Mouse (Mus musculus) urinary bladder, postnatal 10 days (tissue): Measurements from ENCODE around the gene Nhlh1.
A peak's percentile ranks its signal among the peaks of the same experiment; 100 is the strongest.

Source experiments
- DNase-seq: peaks from one replicate; pipeline ENCODE4 v3.0.0; 2022; ENCODE audit warnings: low spot score

The Nhlh1 gene

GRCm38 (mm10) chr1:172057491-172057921 is at the start of gene Nhlh1:
Nhlh1 (minus strand) TSS chr1:172057573.
- DNase-seq, result no peak

GRCm38 (mm10) chr1:172105101-172105500 is 47.7 kb upstream of the Nhlh1 start:
- no peak for DNase-seq

- no peak for DNase-seq
Measured at GRCm38 (mm10) chr1:172103619-172104018, 46.2 kb upstream of the Nhlh1 start.

GRCm38 (mm10) chr1:172099325-172100033 is 42.1 kb upstream of the Nhlh1 start:
- DNase-seq, result no peak

DNA sequence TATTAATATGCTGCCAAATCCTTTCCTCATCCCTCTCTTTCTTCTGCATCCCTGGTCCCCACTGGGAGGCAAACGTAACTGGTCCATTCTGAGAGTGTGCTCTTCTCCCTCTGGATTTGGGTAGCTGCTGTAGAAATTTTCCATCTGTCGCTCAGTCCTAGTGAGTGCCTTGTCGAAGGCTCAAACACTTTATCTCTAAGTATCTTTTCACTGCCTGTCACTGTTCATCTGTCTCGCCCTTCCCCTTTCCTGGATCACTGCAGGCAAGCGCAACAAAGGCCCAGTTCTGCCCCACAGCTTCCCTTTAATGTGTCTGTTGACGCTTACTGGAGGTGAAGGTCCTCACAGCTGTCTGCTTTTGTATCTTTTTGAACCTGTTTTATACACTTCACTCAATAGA is 37.8 kb upstream of the Nhlh1 start:
- no peak for DNase-seq

DNA sequence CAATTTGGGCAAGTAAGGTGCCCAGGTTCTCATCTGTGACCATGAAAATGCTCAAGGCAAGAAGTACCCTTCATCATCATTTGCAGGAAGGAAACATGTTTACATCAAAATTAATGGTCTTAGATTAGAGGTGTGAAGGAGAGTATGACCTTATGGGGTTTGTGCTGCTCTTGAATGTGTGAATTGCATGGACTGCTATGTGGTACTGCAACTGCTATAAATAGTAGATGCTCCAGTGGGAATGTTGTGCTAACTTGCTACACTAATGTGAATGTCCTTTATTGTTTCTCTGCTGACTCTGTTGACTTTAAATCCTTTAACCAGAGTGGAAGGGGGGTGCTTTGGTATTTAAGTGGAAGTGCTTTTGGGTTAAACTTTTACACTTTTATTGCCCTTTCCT is 36.9 kb upstream of the Nhlh1 start:
- no peak for DNase-seq

- DNase-seq, result no peak
Measured at GRCm38 (mm10) chr1:172093522-172093921, 36.1 kb upstream of the Nhlh1 start.

GRCm38 (mm10) chr1:172082899-172083445 is 25.6 kb upstream of the Nhlh1 start:
- DNase-seq, result no peak

DNA sequence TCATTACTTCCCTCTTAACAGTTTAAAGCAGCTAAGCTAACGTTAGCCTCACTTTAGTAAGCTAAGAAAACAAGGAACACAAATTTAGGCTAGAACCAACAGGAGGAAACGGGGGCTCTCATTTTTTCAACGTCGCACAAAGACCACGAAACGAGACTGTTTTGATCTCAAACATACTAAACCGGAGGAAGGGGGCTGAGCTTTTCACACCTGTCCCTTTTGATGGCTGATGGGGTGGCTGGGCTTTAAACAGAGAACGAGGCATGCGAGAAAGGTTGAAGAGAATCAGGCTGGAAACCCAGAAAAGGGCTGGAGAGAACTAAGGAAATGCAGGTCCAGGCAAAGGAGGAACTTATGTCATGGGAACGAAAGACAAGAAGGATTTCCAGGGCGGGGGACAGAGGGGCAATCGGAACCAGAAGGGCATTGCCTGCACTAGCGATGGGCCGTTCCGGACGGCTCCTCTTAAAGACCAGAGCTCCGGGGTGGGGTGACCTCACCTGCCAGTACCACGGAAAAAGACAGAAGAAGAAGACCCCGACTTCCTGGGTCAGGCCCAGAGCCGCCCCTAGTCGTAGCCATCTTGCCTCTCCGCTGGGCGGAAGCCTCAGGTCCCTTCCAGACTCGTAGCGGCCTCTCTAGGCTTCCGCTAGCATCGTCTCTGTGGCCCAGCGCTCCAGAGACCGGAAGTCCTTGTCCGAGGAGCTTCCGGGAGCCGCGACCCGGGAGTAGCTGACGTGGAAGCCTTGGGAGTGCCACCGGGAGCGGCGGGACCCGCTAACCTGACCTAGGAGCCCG is 24.9 kb upstream of the Nhlh1 start, which contains the start of the genes Copa and Ncstn:
Copa (plus strand) TSS at position 429 of the 798 bp plus-strand sequence.
Ncstn (minus strand) TSS at position 695 of the 798 bp plus-strand sequence.
- DNase-seq, result peak; percentile 69

GRCm38 (mm10) chr1:172077981-172078380 is 20.6 kb upstream of the Nhlh1 start:
- no peak for DNase-seq

DNA sequence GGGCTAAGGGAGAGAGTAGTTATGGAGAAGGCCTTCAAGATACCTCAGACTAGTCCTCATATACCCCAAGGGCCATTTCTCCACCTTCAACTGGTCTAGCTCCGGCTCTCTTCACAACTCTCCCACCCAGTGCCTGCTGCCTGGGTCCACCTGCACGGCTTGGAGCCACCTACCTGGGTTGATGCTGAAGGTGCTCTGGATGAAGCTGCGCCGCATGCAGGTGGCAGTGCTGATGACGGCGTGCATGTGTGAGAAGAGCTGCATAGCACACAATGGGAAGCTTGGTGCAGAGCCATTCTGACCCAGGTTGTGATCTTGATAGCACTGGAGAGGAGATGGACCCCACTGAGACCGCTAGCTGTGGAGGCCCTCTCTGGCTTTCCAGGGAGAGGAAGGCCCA is 15.2 kb upstream of the Nhlh1 start:
- no peak for DNase-seq

DNA sequence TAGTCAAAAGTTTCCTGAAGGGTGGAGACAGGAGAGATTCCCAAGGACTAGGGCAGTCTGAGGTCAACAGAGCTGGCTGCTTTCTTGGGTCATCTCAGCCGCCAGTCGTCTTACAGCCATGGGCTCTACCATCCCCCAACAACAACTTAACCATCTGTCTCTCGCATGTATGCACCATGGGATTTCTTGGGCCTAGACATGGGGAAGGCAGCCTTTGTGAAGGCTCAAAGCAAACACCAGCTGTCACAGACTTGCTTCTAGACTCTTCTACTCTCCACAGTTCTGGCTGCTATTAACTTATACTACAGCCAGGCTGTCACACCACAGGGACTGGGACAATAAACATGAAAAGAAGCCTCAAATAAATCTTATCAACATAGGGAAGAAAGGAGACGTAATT is 14.2 kb upstream of the Nhlh1 start:
- DNase-seq, result no peak

GRCm38 (mm10) chr1:172070227-172070626 is 12.9 kb upstream of the Nhlh1 start:
- no peak for DNase-seq

GRCm38 (mm10) chr1:172064613-172065141 is 7.3 kb upstream of the Nhlh1 start:
- DNase-seq, result no peak

- DNase-seq, result no peak
Measured at GRCm38 (mm10) chr1:172063291-172064023, 6.1 kb upstream of the Nhlh1 start.

GRCm38 (mm10) chr1:172062101-172062500 is 4.7 kb upstream of the Nhlh1 start:
- no peak for DNase-seq

GRCm38 (mm10) chr1:172061217-172061616 is 3.8 kb upstream of the Nhlh1 start:
- DNase-seq, result no peak

DNA sequence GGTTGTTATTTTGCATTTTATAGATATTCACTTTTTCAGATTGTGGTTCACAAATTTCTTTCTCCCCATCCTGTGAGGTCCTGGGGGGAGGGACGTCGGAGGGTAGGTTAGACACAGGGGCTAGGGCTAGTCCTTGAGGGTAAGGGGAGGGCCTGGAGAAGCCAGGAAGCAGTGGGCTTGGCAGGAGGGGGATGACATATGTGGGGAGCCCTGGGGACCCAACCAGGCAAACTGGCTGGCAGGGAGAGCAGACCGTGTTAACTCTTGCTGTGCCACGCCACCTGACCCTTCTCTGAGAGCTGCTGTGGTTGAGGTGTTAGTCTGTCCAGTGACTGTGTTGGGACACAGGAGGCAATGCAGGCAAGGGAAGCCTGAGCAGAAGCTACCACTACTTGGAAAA is 3.3 kb upstream of the Nhlh1 start:
- DNase-seq, result no peak

- DNase-seq, result no peak
Measured at GRCm38 (mm10) chr1:172058874-172059273, 1.5 kb upstream of the Nhlh1 start.

DNA sequence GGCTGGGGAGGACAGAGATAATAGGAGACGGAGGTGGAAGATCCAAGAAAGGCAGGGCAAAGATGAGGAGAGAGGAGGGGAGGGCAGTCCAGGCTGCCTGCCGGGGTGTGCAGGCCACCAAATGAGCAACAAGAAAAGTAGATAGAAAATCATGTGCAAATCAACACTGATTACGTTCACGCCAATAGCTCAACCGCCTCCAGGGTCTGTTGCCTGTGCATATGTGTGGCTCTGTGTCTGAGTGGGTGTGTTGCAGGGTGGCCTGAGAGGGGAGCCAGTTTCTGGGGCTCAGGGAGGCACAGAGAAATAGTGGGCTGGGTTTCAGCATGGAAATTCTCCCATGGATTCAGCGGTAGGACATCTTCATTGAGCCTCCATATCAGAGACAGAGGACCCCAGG is 948 bp upstream of the Nhlh1 start:
- no peak for DNase-seq

DNA sequence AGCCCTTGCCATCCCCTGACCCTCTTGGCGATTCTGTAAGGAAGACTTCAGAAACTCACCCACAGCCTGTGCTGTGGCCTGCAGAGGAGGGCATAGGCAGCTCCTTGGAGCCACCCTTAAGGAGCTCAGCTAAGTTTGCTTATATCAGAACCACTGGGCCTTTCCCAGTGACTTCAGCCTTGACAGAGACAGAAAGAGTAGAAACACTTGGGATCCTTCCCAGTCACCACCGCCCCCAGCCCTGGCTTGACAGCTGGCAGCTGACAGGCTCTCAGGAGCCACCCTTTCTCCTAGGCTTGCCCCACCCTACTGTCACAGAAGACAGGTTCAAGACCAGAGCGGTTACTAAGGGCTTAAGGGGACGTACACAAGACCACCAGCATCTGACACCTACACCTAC is 1.1 kb downstream of the Nhlh1 start:
- DNase-seq, result no peak
